ENCODE assay signal across 8 mouse cellular contexts in genomic region chr5:109996026-109996937, GRCm38 (mm10). TPM values are rescaled to one million over a fixed set of nuclear protein-coding genes. Genes with fewer than 3 reads are reported as not detected.
DNase-seq lines count a peak whose midpoint lies in the region; ATAC-seq and TF ChIP-seq lines count a peak whose summit lies in the region.
"Not testable (repeated sequence)": the region's sequence is repeated elsewhere in the genome, so short reads cannot be mapped to it uniquely, and the experiment has no call there.

Gene Zfp932, plus strand, starts transcription at chr5:109996521.

- peak within 1 kb of the TSS; percentile 95 for H3K4me2 ChIP-seq in CH12.LX (ENCODE audit: insufficient read depth, low read depth, poor library complexity, severe bottlenecking)
- H3K4me2 ChIP-seq in forebrain, embryonic 12.5 days; liver, embryonic 13.5 days; stomach, embryonic 15.5 days: not testable (repeated sequence)

- H3K27ac ChIP-seq in CH12.LX (ENCODE audit: insufficient read depth, low read depth); forebrain, embryonic 12.5 days; liver, embryonic 13.5 days; stomach, embryonic 15.5 days: not testable (repeated sequence)

- not testable (repeated sequence) for H3K27me3 ChIP-seq in CH12.LX (replicated peaks); forebrain, embryonic 12.5 days; liver, embryonic 13.5 days; stomach, embryonic 15.5 days (replicated peaks)

- H3K4me1 ChIP-seq in CH12.LX (ENCODE audit: control insufficient read depth in 1 of 2, insufficient read depth in 2 of 2); forebrain, embryonic 12.5 days; liver, embryonic 13.5 days (replicated peaks); stomach, embryonic 15.5 days: not testable (repeated sequence)

- peak within 1 kb of the TSS; percentile 52 to 70 (median 54) for H3K4me3 ChIP-seq in CH12.LX (replicated peaks in 1 of 3; ENCODE audit: low read depth in 2 of 3, low read length in 2 of 3, poor library complexity in 1 of 3)
- H3K4me3 ChIP-seq in forebrain, embryonic 12.5 days (replicated peaks); liver, embryonic 13.5 days (replicated peaks); stomach, embryonic 15.5 days (replicated peaks): not testable (repeated sequence)

- not testable (repeated sequence) for TF ChIP-seq RAD21 in CH12.LX (IDR thresholded peaks at IDR 0.05; ENCODE audit: low read depth, low read length)

- in situ Hi-C loops in CH12.LX (cut with MboI; ENCODE audit: low pct_ligation_motif_present, low pct_unique_long_range_greater_than_20kb, low sequenced_read_pairs), result not testable (repeated sequence)

- H3K36me3 ChIP-seq in CH12.LX (replicated peaks in 1 of 2; ENCODE audit: control insufficient read depth in 1 of 2, insufficient read depth in 1 of 2, low read length in 1 of 2); forebrain, embryonic 12.5 days (replicated peaks); liver, embryonic 13.5 days; stomach, embryonic 15.5 days: not testable (repeated sequence)

- H3K9ac ChIP-seq in CH12.LX (ENCODE audit: insufficient read depth, low read depth), result peak within 1 kb of the TSS; percentile 82
- H3K9ac ChIP-seq in forebrain, embryonic 12.5 days; liver, embryonic 13.5 days; stomach, embryonic 15.5 days: not testable (repeated sequence)

- not testable (repeated sequence) for H3K9me3 ChIP-seq in CH12.LX (replicated peaks; ENCODE audit: low read length); forebrain, embryonic 12.5 days; liver, embryonic 13.5 days (replicated peaks); stomach, embryonic 15.5 days

- peaks cover 20% of the 10 kb centered on the region for H3K79me2 ChIP-seq in CH12.LX (replicated peaks; ENCODE audit: control insufficient read depth, extremely low read depth, insufficient read depth, poor library complexity, severe bottlenecking)

- DNase-seq in CH12.LX (ENCODE audit: extremely low read depth), result peak; percentile 82
- peak; percentile 58 for DNase-seq in c-Kit-negative CD71-positive TER-119-positive erythroid progenitor cells, embryonic 14.5 days (ENCODE audit: low read depth, low spot score)
- peak; percentile 88 to 91 for DNase-seq in heart, postnatal 10 days
- DNase-seq in kidney, postnatal 36 days, result peak; percentile 91
- DNase-seq in liver, embryonic 13.5 days, result not testable (repeated sequence)
- peak; percentile 61 to 63 for DNase-seq in natural killer cell, adult 2 months (ENCODE audit: low spot score in 2 of 2)

- no CpG with 5 or more reads among the region's 24 CpGs for WGBS in forebrain, embryonic 12.5 days
- WGBS in liver, embryonic 13.5 days (ENCODE audit: insufficient replicate concordance), result no CpG with 5 or more reads among the region's 24 CpGs
- no CpG with 5 or more reads among the region's 24 CpGs for WGBS in stomach, embryonic 15.5 days

- dilution Hi-C loops in CH12.LX (cut with MboI; ENCODE audit: extremely low pct_ligation_motif_present, extremely low pct_unique_long_range_greater_than_20kb, low sequenced_read_pairs), result not testable (repeated sequence)

- not testable (repeated sequence) for ATAC-seq in forebrain, embryonic 12.5 days (ENCODE audit: low FRiP score); stomach, embryonic 15.5 days (ENCODE audit: insufficient read depth, low FRiP score, low read depth)
- 0 out of 2 replicates have a peak, but pooled peaks have one; percentile 66 for ATAC-seq in liver, embryonic 13.5 days (ENCODE audit: low read depth)

- intact Hi-C loops in heart, postnatal 10 days (cut with DNase I), result loop anchor here (2.0 kb wide), 1 partner anchor 69 kb away; no protein-coding TSS in a partner anchor

- TF ChIP-seq EP300 in CH12.LX (IDR thresholded peaks at IDR 0.05; ENCODE audit: low read length), result not testable (repeated sequence)

- not testable (repeated sequence) for TF ChIP-seq CTCF in CH12.LX (conservative IDR thresholded peaks at IDR 0.05 in 1 of 2, IDR thresholded peaks at IDR 0.05 in 1 of 2; ENCODE audit: low read depth in 2 of 2, low read length in 2 of 2)

- TF ChIP-seq POLR2A in CH12.LX (IDR thresholded peaks at IDR 0.05; ENCODE audit: low read depth, low read length), result peak; percentile 63

TF ChIP-seq in CH12.LX, 34 proteins besides CTCF, POLR2A, EP300 and RAD21:
- TF ChIP-seq TBP (conservative IDR thresholded peaks at IDR 0.05; ENCODE audit: low read depth, low read length) (peak; percentile 64), NELFE (IDR thresholded peaks at IDR 0.05; ENCODE audit: low read depth, low read length) (peak; percentile 35; the same call in 1 of the 2 replicates), MXI1 (IDR thresholded peaks at IDR 0.05; ENCODE audit: low read depth, low read length) (0 out of 2 replicates have a peak, but pooled peaks have one; percentile 21), TCF12 (IDR thresholded peaks at IDR 0.05; ENCODE audit: low read depth, low read length) (0 out of 2 replicates have a peak, but pooled peaks have one; percentile 34), HCFC1 (IDR thresholded peaks at IDR 0.05; ENCODE audit: low read depth, low read length) (peak; percentile 61)
TF ChIP-seq in CH12.LX: peak in this region for 5; not testable (repeated sequence) for 29.

RNA-seq across cellular contexts. Expression of gene Zfp932, which starts in this region (rescaled TPM):
- total RNA-seq in CH12.LX (2012; rRNA removed) (16.0 and 24.5 TPM in 2 replicates), CH12.LX (2014; rRNA removed) (36.8 and 40.4 TPM in 2 replicates)
- polyA plus RNA-seq in CH12.LX (2012; ENCODE audit: insufficient read length, low read depth), result 23.6 and 25.2 TPM in 2 replicates
- polyA plus RNA-seq in forebrain, embryonic 12.5 days (2016; fragmentation: Nextera tagmentation; extraction: Ambion mirVana), result 22.4 and 30.5 TPM in 2 replicates
- total RNA-seq in heart, postnatal 10 days (2021), result 10 to 100 TPM in 1 of 2 experiments, 1 to 10 TPM in 1; 7.9 to 10.0 TPM
- 8.9 and 9.7 TPM in 2 replicates for polyA plus RNA-seq in liver, embryonic 13.5 days (2015; fragmentation: Nextera tagmentation; extraction: Ambion mirVana)
- polyA plus RNA-seq in stomach, embryonic 15.5 days (2015; fragmentation: Nextera tagmentation; extraction: Ambion mirVana), result 22.7 and 23.3 TPM in 2 replicates
